Mouse (Mus musculus): Measurements from ENCODE around the gene Ankrd2. TPM values are rescaled to one million over a fixed set of nuclear protein-coding genes. Genes with fewer than 3 reads are reported as not detected.
A peak's percentile ranks its signal among the peaks of the same experiment; 100 is the strongest.

Ankrd2 gene
- polyA plus RNA-seq, 1 experiment from 2014 or later, result 0.11 TPM

DNA sequence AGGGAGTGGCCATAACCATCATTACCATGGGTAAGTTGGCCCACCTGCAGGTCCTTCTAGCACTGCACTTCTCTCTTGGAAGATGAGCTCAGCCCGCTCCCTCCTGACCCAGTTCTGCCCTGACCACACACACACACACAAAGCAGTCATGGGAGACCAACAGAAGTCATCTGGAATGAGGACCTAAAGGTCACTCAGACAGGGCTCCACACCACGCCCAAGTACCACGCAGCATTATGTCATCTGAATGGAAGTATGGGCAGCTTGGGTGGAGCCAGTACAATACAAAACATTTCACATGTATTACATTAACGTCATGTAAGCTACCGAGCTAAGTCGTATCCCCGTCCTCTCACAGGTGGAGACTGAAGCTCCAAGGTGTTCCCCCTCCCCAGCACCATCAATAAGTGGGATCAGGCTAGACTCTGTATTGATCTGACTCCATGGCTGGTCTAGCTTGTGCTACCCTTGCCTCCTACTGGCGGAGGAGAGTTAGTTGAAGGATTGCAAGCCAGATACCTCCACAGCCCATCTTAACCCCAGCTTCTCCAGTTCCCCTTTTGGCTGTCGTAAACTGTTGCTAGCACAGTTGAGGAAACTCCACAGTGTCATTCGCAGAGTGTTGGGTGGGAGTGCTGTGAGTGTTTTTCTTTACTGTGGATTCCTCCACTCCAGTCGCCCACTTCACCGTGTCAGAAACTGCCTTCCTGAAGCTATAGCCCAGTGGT lies 34.4 kb upstream of the Ankrd2 start:
- TF ChIP-seq CTCF (IDR thresholded peaks at IDR 0.05; ENCODE audit: low read depth), result no peak
- WGBS, result 85% methylated on average over 12 of the region's 12 CpGs
- H3K9me3 ChIP-seq (replicated peaks; ENCODE audit: low read length), result no peaks in the 10 kb centered on the region
- DNase-seq (ENCODE audit: low spot score), result no peak
- no peak overlapping the region for H3K4me2 ChIP-seq (ENCODE audit: low read length)
- H3K36me3 ChIP-seq (ENCODE audit: insufficient read depth, low read length), result no peaks in the 10 kb centered on the region
- no peak overlapping the region for H3K9ac ChIP-seq (ENCODE audit: low read depth, low read length)
- peak; percentile 18; the same call in 1 of the 2 replicates for ATAC-seq (replicated peaks; ENCODE audit: low FRiP score, low read depth)
- peak overlapping the region; percentile 47 for H3K27ac ChIP-seq
- no peaks in the 10 kb centered on the region for H3K27me3 ChIP-seq (ENCODE audit: insufficient read depth, low read length)
- peaks cover 40% of the 10 kb centered on the region for H3K4me1 ChIP-seq (replicated peaks; ENCODE audit: insufficient read depth, low read length)
- H3K4me3 ChIP-seq (replicated peaks; ENCODE audit: low read depth, low read length), result no peak overlapping the region

DNA sequence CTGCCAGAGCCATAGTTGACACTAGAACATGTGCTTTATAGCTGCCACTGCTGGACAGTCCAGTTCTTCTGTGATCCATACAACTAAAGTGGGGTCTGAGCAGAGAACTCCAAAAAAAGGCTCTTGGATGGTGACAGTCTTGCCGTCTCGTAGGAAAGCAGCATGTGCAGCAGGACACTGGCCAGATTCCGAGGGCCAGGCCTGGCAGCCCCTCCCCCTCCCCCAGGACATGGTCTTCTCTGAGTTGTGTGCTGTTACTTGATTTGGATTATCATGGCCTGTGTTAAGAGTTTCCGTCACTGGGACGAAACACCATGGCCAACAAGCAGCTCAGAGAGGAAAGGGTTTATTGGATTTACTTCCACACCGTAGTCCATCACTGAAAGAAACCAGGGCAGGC lies 31.5 kb upstream of the Ankrd2 start:
- Histone ChIP-seq H3K9ac (ENCODE audit: low read depth, low read length) (no peak overlapping the region), H3K27ac (no peak overlapping the region), H3K27me3 (ENCODE audit: insufficient read depth, low read length) (no peaks in the 10 kb centered on the region), H3K4me3 (replicated peaks; ENCODE audit: low read depth, low read length) (no peak overlapping the region), H3K9me3 (replicated peaks; ENCODE audit: low read length) (no peaks in the 10 kb centered on the region), H3K36me3 (ENCODE audit: insufficient read depth, low read length) (no peaks in the 10 kb centered on the region), H3K4me1 (replicated peaks; ENCODE audit: insufficient read depth, low read length) (peaks cover 48% of the 10 kb centered on the region), H3K4me2 (ENCODE audit: low read length) (no peak overlapping the region)
- 71% methylated on average over 6 of the region's 6 CpGs for WGBS
- ATAC-seq (replicated peaks; ENCODE audit: low FRiP score, low read depth), result no peak
- DNase-seq (ENCODE audit: low spot score), result no peak
- TF ChIP-seq CTCF (IDR thresholded peaks at IDR 0.05; ENCODE audit: low read depth), result no peak

DNA sequence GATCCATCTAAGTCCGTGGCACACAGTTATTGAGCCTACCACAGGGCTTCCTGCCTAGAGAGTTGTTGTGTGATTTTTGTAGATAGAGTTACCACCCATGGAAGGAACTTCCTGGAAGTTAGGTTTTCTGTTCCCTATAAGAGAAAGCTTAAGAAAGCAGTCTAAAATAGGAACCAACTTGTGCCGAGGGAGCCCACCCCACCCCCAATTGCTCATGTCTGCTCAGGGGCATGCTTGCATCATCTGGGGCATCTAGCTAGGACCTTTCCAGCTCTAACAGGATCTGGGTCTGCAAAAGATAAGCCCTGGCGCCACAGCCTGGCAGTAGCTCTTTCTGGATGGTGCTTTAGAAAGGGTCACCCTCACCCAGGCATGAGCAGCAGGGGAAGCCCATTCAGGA lies 30.2 kb upstream of the Ankrd2 start:
- no peaks in the 10 kb centered on the region for H3K9me3 ChIP-seq (replicated peaks; ENCODE audit: low read length)
- H3K4me3 ChIP-seq (replicated peaks; ENCODE audit: low read depth, low read length), result no peak overlapping the region
- no peak overlapping the region for H3K4me2 ChIP-seq (ENCODE audit: low read length)
- H3K36me3 ChIP-seq (ENCODE audit: insufficient read depth, low read length), result no peaks in the 10 kb centered on the region
- WGBS, result 41% methylated on average over 3 of the region's 3 CpGs
- H3K4me1 ChIP-seq (replicated peaks; ENCODE audit: insufficient read depth, low read length), result peaks cover 44% of the 10 kb centered on the region
- H3K9ac ChIP-seq (ENCODE audit: low read depth, low read length), result no peak overlapping the region
- TF ChIP-seq CTCF (IDR thresholded peaks at IDR 0.05; ENCODE audit: low read depth), result no peak
- ATAC-seq (replicated peaks; ENCODE audit: low FRiP score, low read depth) (no peak; the same call in 1 of the 2 replicates), DNase-seq (ENCODE audit: low spot score) (no peak)
- H3K27me3 ChIP-seq (ENCODE audit: insufficient read depth, low read length), result no peaks in the 10 kb centered on the region
- H3K27ac ChIP-seq, result peak overlapping the region; percentile 36

DNA sequence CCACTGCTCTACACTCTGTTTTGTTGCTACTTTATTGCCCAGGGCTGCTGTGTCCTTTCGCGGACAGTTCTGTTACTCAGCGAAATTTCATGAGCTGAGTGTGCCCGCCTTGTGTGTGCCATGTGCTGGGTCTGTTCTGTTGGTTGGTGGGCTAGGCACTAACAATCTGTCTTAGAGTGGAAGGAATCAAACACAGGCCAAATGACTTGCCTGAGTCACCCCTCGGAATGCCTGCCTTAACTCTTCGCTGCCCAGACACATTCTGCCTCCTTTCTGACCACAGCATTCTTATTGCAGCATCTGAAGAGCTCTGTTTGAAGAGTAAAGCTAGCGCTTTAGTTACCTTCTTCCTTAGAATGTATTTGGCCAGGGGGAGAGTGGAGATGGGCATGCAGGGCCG lies 29.2 kb upstream of the Ankrd2 start:
- Histone ChIP-seq H3K4me1 (replicated peaks; ENCODE audit: insufficient read depth, low read length) (peaks cover 34% of the 10 kb centered on the region), H3K27ac (no peak overlapping the region; the same call in 1 of the 2 replicates), H3K9ac (ENCODE audit: low read depth, low read length) (0 out of 2 replicates have a peak overlapping the region, but pooled peaks have one; percentile 9), H3K4me2 (ENCODE audit: low read length) (no peak overlapping the region), H3K9me3 (replicated peaks; ENCODE audit: low read length) (no peaks in the 10 kb centered on the region), H3K27me3 (ENCODE audit: insufficient read depth, low read length) (no peaks in the 10 kb centered on the region), H3K4me3 (replicated peaks; ENCODE audit: low read depth, low read length) (no peak overlapping the region), H3K36me3 (ENCODE audit: insufficient read depth, low read length) (no peaks in the 10 kb centered on the region)
- ATAC-seq (replicated peaks; ENCODE audit: low FRiP score, low read depth) (no peak), DNase-seq (ENCODE audit: low spot score) (peak; percentile 36)
- 45% methylated on average over 8 of the region's 8 CpGs for WGBS
- no peak for TF ChIP-seq CTCF (IDR thresholded peaks at IDR 0.05; ENCODE audit: low read depth)

DNA sequence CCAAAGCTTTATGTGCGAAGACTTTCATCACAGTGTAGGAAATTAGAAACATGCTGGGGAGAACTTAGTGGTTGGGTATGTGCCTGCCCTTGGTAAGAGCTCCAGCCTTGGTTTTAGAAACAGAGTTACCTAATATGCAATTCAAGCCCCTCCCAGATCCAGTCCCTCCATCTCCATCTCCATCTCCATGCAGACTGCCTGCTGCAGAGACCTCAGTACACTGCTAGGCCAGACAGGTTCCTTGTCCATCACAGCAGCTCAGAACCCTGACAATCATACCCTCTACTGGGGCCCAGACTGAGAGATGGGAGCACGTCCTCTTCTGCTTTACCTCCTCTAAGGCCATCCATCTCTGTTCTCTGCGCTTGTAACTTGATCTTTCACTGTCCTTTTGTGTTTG lies 27.2 kb upstream of the Ankrd2 start:
- Histone ChIP-seq H3K27me3 (ENCODE audit: insufficient read depth, low read length) (no peaks in the 10 kb centered on the region), H3K36me3 (ENCODE audit: insufficient read depth, low read length) (no peaks in the 10 kb centered on the region), H3K9me3 (replicated peaks; ENCODE audit: low read length) (no peaks in the 10 kb centered on the region), H3K9ac (ENCODE audit: low read depth, low read length) (no peak overlapping the region), H3K4me2 (ENCODE audit: low read length) (no peak overlapping the region), H3K4me1 (replicated peaks; ENCODE audit: insufficient read depth, low read length) (peaks cover 34% of the 10 kb centered on the region), H3K4me3 (replicated peaks; ENCODE audit: low read depth, low read length) (no peak overlapping the region), H3K27ac (peak overlapping the region; percentile 60)
- TF ChIP-seq CTCF (IDR thresholded peaks at IDR 0.05; ENCODE audit: low read depth), result no peak
- DNase-seq (ENCODE audit: low spot score) (peak; percentile 43), ATAC-seq (replicated peaks; ENCODE audit: low FRiP score, low read depth) (no peak)
- 48% methylated on average over 3 of the region's 3 CpGs for WGBS

DNA sequence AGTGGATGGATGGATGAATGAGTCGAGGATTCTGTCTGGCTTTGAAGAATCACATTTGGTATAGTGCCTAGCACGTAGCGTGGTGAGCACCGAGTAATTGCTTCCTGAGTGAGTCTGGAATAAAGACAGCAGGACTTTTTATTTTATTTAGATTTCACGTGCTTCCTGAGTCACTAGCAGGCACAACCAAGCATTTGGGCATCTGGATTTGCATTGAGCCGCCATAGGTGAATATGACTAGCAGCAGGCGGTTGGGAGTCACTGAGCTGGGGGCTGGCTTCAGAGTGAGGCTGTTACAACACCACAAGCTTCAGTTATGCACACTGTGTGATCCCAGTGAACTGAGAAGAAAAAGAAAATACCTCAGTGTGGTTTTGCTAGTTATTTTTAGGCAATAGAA lies 26.7 kb upstream of the Ankrd2 start:
- H3K4me1 ChIP-seq (replicated peaks; ENCODE audit: insufficient read depth, low read length), result peaks cover 34% of the 10 kb centered on the region
- peak overlapping the region; percentile 60 for H3K27ac ChIP-seq
- ATAC-seq (replicated peaks; ENCODE audit: low FRiP score, low read depth), result no peak
- no peak overlapping the region for H3K4me2 ChIP-seq (ENCODE audit: low read length)
- WGBS, result 23% methylated on average over 7 of the region's 7 CpGs
- H3K27me3 ChIP-seq (ENCODE audit: insufficient read depth, low read length), result no peaks in the 10 kb centered on the region
- no peaks in the 10 kb centered on the region for H3K9me3 ChIP-seq (replicated peaks; ENCODE audit: low read length)
- no peak for DNase-seq (ENCODE audit: low spot score)
- H3K4me3 ChIP-seq (replicated peaks; ENCODE audit: low read depth, low read length), result no peak overlapping the region
- no peak overlapping the region for H3K9ac ChIP-seq (ENCODE audit: low read depth, low read length)
- H3K36me3 ChIP-seq (ENCODE audit: insufficient read depth, low read length), result no peaks in the 10 kb centered on the region
- no peak for TF ChIP-seq CTCF (IDR thresholded peaks at IDR 0.05; ENCODE audit: low read depth)
